Mouse (Mus musculus) hindbrain, embryonic 15.5 days (tissue): ENCODE data around the gene Manba. TPM values are rescaled to one million over a fixed set of nuclear protein-coding genes. Genes with fewer than 3 reads are reported as not detected.

Experiments
- ATAC-seq: fragments of 200-750 bp; cut with Nextera tagmentation; 2 replicates; pipeline ENCODE4 v1.8.0; 2017; ENCODE audit warnings: low read depth, moderate number of reproducible peaks, moderate TSS enrichment; ENCODE audit not compliant: low FRiP score
- H3K27ac ChIP-seq: fragments of 300-500 bp; sonication (generic); replicated peaks from 2 replicates; pipeline ENCODE4 v1.5.1; 2015; ENCODE audit warnings: mild to moderate bottlenecking, inconsistent platforms
- H3K27me3 ChIP-seq: fragments of 300-500 bp; sonication (generic); 2 replicates; pipeline ENCODE4 v1.6.1; 2015; ENCODE audit warnings: control low read depth, inconsistent platforms
- H3K36me3 ChIP-seq: fragments of 300-500 bp; sonication (generic); 2 replicates; pipeline ENCODE4 v1.6.1; 2015; ENCODE audit warnings: control low read depth, inconsistent platforms
- H3K4me1 ChIP-seq: fragments of 300-500 bp; sonication (generic); replicated peaks from 2 replicates; pipeline ENCODE4 v1.6.1; 2015; ENCODE audit warnings: control low read depth, inconsistent platforms
- H3K4me2 ChIP-seq: fragments of 300-500 bp; sonication (generic); 2 replicates; pipeline ENCODE4 v1.6.1; 2015; ENCODE audit warnings: moderate library complexity, mild to moderate bottlenecking, inconsistent platforms
- H3K4me3 ChIP-seq: fragments of 300-500 bp; sonication (generic); 2 replicates; pipeline ENCODE4 v1.5.1; 2015; ENCODE audit warnings: mild to moderate bottlenecking, inconsistent platforms
- H3K9ac ChIP-seq: fragments of 300-500 bp; sonication (generic); 2 replicates; pipeline ENCODE4 v1.6.1; 2015; ENCODE audit warnings: inconsistent platforms
- H3K9me3 ChIP-seq: fragments of 300-500 bp; sonication (generic); 2 replicates; pipeline ENCODE4 v1.6.1; 2016; ENCODE audit warnings: control low read depth, inconsistent platforms
- WGBS: fragments of 180-500 bp; shearing (Covaris S2); methylation state at CpG from one replicate; pipeline ENCODE4 v1.1.7; 2015; 5-methylcytosine and 5-hydroxymethylcytosine counted together
- polyA plus RNA-seq: library from polyadenylated mRNA; unstranded; fragments of >200 nt; fragmentation: Nextera tagmentation; extraction: Ambion mirVana; gene quantifications from 2 replicates; pipeline ENCODE4 v1.2.1, GENCODE M21; 2015

The Manba gene
- polyA plus RNA-seq, 1 experiment from 2014 or later: 6.3 TPM

DNA sequence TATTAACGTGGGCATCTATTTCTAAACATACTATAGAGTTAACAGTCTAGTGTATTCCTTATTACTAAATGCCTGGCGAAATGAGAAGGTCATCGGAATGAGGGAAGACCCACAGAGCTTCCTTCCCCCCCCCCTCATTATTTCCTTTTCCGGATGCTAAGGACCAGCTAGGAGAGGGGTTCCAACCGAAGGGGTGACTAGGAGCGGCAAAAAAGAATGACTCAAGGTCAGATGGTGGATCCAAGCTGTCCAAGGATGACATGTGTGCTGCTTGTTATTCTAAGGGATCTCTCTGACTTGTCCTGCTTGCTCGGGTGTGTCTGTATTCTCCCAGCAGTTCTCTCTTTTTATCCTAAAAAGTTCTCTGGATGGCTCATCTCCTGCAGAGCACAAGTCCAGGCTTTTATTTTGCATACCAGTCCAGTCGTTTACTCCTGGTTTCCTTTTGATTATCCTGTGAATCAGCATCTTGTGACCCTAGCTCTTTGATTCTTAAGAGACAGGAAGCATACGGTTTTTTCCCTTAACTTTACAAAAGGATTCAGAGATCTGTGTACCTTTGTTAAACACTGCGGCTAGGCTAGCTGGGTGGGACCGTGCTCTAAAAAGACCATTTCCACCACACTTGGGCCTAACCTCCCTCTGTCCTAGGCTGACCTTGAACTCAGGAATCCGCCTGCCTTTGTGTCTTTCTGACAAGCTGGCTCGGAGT lies 61.0 kb downstream of the Manba start:
- Histone ChIP-seq H3K4me1 (no peaks in the 10 kb centered on the region), H3K4me3 (no peak overlapping the region), H3K27me3 (no peaks in the 10 kb centered on the region), H3K9ac (no peak overlapping the region), H3K9me3 (no peaks in the 10 kb centered on the region), H3K27ac (no peak overlapping the region), H3K4me2 (no peak overlapping the region), H3K36me3 (no peaks in the 10 kb centered on the region)
- 61% methylated on average over 13 of the region's 13 CpGs for WGBS
- ATAC-seq: no peak

DNA sequence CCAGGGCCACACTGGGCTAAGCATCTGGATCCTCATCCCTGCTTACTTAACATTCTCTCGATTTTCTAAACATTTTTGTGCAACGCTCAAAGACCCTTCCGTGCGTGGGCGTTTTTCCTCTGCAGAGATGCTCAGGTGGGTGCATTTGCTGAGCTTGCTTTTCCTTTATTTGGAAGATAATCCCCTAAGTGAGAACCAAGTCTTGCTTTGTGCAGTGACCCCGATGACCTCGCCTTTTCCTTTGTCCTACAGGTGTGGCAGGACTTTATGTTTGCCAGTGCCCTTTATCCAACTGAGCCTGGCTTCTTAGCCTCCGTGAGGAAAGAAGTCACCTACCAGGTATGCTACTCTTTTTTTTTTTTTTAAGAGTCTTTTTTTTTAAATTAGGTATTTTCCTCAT lies 61.9 kb downstream of the Manba start:
- 72% methylated on average over 8 of the region's 8 CpGs for whole genome bisulfite sequencing
- Histone ChIP-seq H3K4me3 (no peak overlapping the region), H3K9me3 (no peaks in the 10 kb centered on the region), H3K27me3 (no peaks in the 10 kb centered on the region), H3K4me2 (no peak overlapping the region), H3K27ac (no peak overlapping the region), H3K36me3 (no peaks in the 10 kb centered on the region), H3K9ac (no peak overlapping the region), H3K4me1 (no peaks in the 10 kb centered on the region)
- ATAC-seq: no peak

DNA sequence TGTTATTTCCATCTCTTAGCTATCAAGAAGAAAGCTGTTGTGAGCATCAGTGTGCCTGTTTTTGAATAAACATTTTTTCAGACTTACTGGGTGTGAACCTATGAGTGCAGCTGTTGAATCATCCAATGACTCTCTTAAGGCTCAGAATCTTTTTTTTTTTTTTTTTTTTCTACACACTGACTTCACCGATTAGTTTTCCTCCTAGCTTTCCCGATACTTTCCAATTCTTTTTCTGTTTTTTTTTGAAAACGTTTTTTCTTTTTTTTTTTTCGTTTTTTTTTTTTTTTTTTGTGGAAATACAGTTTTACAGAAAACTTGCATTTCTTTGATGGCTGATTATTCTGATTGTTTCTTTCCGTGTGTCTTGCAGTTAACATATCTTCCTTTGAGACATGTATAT lies 67.5 kb downstream of the Manba start:
- WGBS: 78% methylated on average over 5 of the region's 5 CpGs
- no peak overlapping the region for H3K4me2 ChIP-seq
- H3K36me3 ChIP-seq: no peaks in the 10 kb centered on the region

DNA sequence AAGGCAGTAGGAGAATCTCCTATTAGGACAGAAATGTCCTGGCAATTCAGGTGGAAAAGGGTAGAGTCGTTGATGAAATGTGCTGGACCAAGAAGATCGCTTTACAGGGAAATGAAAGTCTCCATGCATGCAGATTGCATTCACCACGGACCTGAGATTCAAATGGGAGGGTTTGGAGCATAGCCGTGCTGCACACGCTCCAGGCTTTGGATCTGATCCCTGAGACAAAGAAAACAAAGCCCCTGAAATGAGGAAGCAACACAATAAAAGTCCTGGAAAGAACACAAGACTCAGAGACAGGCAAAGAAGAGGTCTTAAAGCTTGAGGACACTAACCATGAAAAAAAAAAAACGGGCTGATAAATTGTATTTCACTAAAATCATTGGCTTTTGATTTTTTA lies 69.8 kb downstream of the Manba start:
- no peak overlapping the region for H3K9ac ChIP-seq
- H3K4me2 ChIP-seq: no peak overlapping the region
- WGBS: 44% methylated on average over 6 of the region's 6 CpGs
- H3K36me3 ChIP-seq: no peaks in the 10 kb centered on the region
- H3K27ac ChIP-seq: no peak overlapping the region
- no peaks in the 10 kb centered on the region for H3K9me3 ChIP-seq
- no peaks in the 10 kb centered on the region for H3K4me1 ChIP-seq
- ATAC-seq: no peak
- H3K27me3 ChIP-seq: no peaks in the 10 kb centered on the region
- H3K4me3 ChIP-seq: no peak overlapping the region

More for the DNA sequence above, 67.5 kb downstream of the Manba start:
- Histone ChIP-seq H3K9ac (no peak overlapping the region), H3K4me3 (no peak overlapping the region), H3K4me1 (no peaks in the 10 kb centered on the region), H3K9me3 (no peaks in the 10 kb centered on the region), H3K27me3 (no peaks in the 10 kb centered on the region), H3K27ac (no peak overlapping the region)
- ATAC-seq: no peak

DNA sequence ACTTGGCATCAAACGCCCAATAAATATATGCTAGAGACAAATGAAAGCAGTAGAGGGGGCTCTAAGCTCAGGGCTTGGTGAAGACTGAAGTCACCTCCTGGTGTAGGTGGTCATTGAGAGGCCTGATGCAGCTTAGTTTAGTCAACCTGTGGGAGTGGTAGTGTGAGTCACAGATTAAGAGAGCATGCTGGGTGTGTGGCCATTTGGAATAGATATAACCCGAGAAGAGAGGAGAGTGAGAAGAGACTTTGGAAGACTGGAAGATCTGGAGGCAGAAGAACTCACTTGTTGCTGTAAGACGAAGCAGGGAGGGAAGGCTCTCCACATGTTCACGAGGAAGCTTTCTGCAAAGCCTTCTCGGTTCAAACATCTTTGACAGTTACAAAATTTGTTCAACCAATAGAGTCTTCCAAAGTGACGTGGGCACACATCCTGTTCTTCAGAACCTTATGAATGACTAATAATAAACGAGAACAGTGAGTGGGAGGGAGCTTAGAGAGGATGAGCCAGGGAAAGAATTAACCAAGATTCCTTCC lies 70.7 kb downstream of the Manba start:
- 81% methylated on average over 7 of the region's 7 CpGs for WGBS
- H3K4me1 ChIP-seq: no peaks in the 10 kb centered on the region
- H3K4me3 ChIP-seq: no peak overlapping the region
- no peak overlapping the region for H3K4me2 ChIP-seq
- ATAC-seq: no peak
- H3K9me3 ChIP-seq: no peaks in the 10 kb centered on the region
- H3K9ac ChIP-seq: no peak overlapping the region
- H3K27ac ChIP-seq: no peak overlapping the region
- H3K36me3 ChIP-seq: no peaks in the 10 kb centered on the region
- H3K27me3 ChIP-seq: no peaks in the 10 kb centered on the region

DNA sequence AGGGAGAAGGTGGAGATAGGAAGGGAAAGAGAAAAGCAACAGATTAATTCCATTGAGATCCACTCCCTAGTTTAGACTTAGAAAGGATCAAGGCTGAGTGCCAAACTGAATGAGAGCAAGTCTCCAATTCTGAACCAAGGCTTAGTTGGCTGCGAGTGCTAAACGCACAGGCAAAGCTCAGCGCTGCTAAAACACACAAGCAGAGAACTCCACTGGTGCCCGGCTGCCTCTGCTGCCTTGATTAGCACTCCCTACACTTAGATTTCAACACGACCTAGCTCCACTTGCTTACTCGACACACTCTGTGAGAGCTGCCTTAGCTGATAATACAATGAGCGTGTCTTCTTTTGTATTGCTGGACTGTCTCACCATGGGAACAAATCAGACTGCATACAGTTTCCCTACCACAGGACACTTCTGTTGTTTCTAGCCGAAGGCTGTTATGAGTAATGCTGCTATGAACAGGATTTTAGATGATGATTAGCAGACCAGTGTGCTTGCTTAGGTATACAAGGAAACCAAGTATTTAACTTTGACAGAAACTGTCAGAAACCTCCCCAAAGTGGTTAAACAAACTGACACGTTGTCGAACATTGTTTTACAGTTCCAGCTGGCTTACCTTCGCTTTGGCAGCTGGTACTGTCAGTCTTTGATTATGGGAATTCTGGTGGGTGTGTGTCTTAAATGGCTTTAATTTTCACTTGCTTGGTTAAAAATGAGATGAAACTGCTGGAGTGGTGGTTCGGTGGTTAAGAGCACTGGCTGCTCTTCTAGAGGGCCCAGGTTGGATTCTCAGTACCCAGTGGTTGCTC lies 71.6 kb downstream of the Manba start:
- H3K27ac ChIP-seq: no peak overlapping the region
- no peak overlapping the region for H3K4me2 ChIP-seq
- no peak for ATAC-seq
- no peaks in the 10 kb centered on the region for H3K9me3 ChIP-seq
- no peak overlapping the region for H3K9ac ChIP-seq
- H3K4me3 ChIP-seq: no peak overlapping the region
- no peaks in the 10 kb centered on the region for H3K27me3 ChIP-seq
- no peaks in the 10 kb centered on the region for H3K36me3 ChIP-seq
- 74% methylated on average over 12 of the region's 12 CpGs for WGBS
- H3K4me1 ChIP-seq: no peaks in the 10 kb centered on the region

DNA sequence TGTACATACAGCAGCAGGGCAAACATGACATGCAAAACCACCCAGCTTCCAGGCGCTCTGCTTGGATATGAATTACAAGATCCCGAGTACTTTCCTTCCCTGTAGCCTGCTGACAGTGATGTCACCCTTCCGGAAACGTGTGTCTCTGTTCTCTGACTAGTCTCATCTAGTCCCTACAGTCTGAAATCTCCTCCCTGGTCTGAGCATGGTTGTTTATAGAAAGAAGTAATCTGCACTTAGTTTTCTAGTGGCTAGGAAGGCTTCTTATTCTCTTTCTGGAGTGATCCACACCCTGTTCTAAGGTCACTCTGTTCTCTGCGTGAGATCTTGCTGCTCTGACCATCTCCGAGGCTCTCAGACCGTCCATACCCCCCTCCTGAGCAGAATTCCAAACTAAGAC lies 76.6 kb downstream of the Manba start:
- H3K9ac ChIP-seq: no peak overlapping the region
- H3K4me2 ChIP-seq: no peak overlapping the region
- H3K4me1 ChIP-seq: no peaks in the 10 kb centered on the region
- no peak for ATAC-seq
- H3K27ac ChIP-seq: no peak overlapping the region
- 84% methylated on average over 7 of the region's 7 CpGs for WGBS
- no peaks in the 10 kb centered on the region for H3K27me3 ChIP-seq
- no peaks in the 10 kb centered on the region for H3K36me3 ChIP-seq
- no peak overlapping the region for H3K4me3 ChIP-seq
- H3K9me3 ChIP-seq: no peaks in the 10 kb centered on the region

DNA sequence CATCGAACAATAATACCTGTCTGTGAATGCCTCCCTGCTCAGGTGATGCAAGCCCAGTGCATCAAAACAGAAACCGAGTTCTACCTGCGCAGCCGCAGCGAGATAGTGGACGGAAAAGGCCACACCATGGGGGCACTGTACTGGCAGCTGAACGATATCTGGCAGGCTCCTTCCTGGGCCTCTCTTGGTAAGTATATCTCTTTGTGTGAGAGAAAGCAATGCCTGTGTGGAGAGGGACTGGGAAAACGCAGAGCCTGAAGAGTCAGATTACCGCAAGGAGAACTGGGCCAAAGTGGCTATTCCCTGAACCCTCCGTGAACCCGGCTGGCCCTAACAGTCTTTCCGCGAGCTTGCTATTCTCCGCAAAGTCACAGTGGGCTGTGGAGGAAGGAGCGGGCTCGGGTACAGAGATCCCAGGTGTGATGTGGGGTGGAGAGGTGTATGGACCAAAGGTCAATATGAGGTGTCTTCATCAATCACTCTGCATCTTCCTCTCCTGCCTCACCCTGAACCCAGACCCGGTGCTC lies 77.8 kb downstream of the Manba start:
- H3K4me3 ChIP-seq: no peak overlapping the region
- H3K4me2 ChIP-seq: no peak overlapping the region
- no peak overlapping the region for H3K9ac ChIP-seq
- 93% methylated on average over 17 of the region's 17 CpGs for WGBS
- H3K27ac ChIP-seq: no peak overlapping the region
- H3K9me3 ChIP-seq: no peaks in the 10 kb centered on the region
- H3K27me3 ChIP-seq: no peaks in the 10 kb centered on the region
- H3K4me1 ChIP-seq: no peaks in the 10 kb centered on the region
- no peaks in the 10 kb centered on the region for H3K36me3 ChIP-seq
- ATAC-seq: no peak

DNA sequence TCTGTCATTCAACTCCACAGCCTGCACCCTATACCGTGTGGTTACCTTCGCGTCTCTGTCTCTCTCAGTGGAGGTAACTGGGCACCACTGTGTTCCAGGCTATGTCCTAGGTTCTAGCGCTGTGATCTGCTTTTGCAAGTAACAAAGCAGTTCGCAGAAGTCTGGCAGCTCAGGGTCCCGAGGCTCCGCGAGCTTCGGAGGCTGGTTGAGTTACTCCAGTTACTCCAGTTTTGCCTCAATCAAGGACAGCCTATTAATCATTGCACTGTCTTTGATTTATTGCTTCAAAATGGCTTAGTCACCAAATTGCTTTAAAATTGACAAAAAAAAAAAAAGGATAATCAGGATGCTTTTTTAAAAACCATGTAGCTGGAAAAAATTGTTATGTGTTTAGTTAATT lies 79.3 kb downstream of the Manba start:
- H3K4me1 ChIP-seq: no peaks in the 10 kb centered on the region
- 88% methylated on average over 9 of the region's 9 CpGs for WGBS
- no peak overlapping the region for H3K4me2 ChIP-seq
- H3K27ac ChIP-seq: no peak overlapping the region
- no peaks in the 10 kb centered on the region for H3K36me3 ChIP-seq
- H3K9ac ChIP-seq: no peak overlapping the region
- H3K4me3 ChIP-seq: no peak overlapping the region
- H3K27me3 ChIP-seq: no peaks in the 10 kb centered on the region
- ATAC-seq: no peak
- no peaks in the 10 kb centered on the region for H3K9me3 ChIP-seq

DNA sequence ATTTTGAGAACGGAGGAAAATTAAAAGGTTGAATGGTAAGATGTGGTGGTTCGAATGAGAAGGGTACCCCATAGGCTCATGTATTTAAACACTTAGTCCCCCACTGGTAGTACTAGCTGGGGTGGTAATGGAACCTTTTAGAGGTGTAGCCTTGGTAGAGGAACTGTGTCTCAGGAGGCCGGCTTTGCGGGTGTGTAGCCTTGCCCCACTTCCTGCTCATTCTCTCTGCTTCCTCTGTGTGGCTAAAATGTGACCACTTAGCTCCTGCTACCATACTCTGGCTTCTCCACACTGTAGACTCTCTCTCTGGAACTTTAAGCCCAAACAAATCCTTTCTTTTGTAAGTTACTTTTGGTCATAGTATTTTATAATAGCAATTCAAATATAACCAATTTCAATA lies 79.9 kb downstream of the Manba start:
- Histone ChIP-seq H3K9ac (no peak overlapping the region), H3K36me3 (no peaks in the 10 kb centered on the region), H3K27me3 (no peaks in the 10 kb centered on the region), H3K27ac (no peak overlapping the region), H3K4me1 (no peaks in the 10 kb centered on the region), H3K4me3 (no peak overlapping the region), H3K9me3 (no peaks in the 10 kb centered on the region), H3K4me2 (no peak overlapping the region)
- no peak for ATAC-seq
- WGBS: 91% methylated on average over 4 of the region's 4 CpGs

DNA sequence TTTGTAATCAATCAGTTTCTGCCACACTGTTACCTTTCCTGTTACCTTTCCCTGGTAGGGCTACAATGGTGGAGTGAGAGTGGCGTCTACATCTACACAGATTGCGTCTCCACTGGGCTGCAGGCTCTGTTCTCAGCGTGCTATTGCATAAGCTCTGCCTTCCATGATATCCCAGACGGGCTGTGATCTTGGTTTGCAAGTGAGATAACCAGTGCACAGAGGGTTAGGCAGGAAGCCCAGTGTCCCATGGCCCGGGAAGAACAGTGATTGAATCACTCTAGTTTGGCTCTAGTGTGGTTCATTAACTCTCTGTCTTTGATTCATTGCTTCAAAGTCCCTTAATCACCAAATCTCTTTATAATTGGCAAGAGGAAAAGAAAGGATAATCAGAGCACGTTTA lies 82.5 kb downstream of the Manba start:
- H3K4me3 ChIP-seq: no peak overlapping the region
- no peak overlapping the region for H3K4me2 ChIP-seq
- no peaks in the 10 kb centered on the region for H3K9me3 ChIP-seq
- ATAC-seq: no peak
- WGBS: 79% methylated on average over 6 of the region's 6 CpGs
- H3K27me3 ChIP-seq: no peaks in the 10 kb centered on the region
- no peak overlapping the region for H3K27ac ChIP-seq
- H3K9ac ChIP-seq: no peak overlapping the region
- H3K36me3 ChIP-seq: no peaks in the 10 kb centered on the region
- H3K4me1 ChIP-seq: no peaks in the 10 kb centered on the region

DNA sequence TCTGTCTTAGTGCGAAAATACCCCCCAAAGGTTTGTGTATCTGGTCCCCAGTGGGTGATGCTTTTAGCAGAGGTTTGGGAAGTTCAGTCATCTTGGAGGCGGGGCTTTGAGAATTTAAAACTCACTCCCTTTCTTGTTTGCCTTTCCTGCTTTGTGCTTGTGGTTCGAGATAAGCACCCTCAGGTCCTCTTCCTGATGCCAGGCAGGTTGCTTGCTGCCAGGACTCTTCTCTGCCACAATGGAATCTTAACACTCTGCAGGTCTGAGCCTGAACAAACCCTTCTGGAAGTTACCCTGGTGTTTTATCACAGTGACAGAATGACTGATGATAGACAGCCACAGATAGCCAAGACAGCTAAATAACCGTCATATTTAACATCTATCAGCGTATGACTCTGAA lies 83.2 kb downstream of the Manba start:
- no peak for ATAC-seq
- no peak overlapping the region for H3K9ac ChIP-seq
- WGBS: 74% methylated on average over 5 of the region's 5 CpGs

More for the DNA sequence above, 83.2 kb downstream of the Manba start:
- Histone ChIP-seq H3K4me2 (no peak overlapping the region), H3K27ac (no peak overlapping the region), H3K4me3 (no peak overlapping the region), H3K27me3 (no peaks in the 10 kb centered on the region), H3K36me3 (no peaks in the 10 kb centered on the region), H3K9me3 (no peaks in the 10 kb centered on the region), H3K4me1 (no peaks in the 10 kb centered on the region)
